Mouse (Mus musculus): ENCODE results near the gene Stra6.

GRCm38 (mm10) chr9:58194222-58194621 lies 130.6 kb downstream of the Stra6 start:
- no peak for TF ChIP-seq POLR2A (IDR thresholded peaks at IDR 0.05; ENCODE audit: borderline replicate concordance, control insufficient read depth, low read depth, low read length)
- no peak for TF ChIP-seq CTCF (IDR thresholded peaks at IDR 0.05; ENCODE audit: control insufficient read depth, insufficient read depth, low read length)

Data from bone marrow, adult 2 months (tissue).